Mouse (Mus musculus) MEL (cell line): Measurements from ENCODE around the gene Lamtor1.

Source experiments
- CHD2 ChIP-seq: IDR thresholded peaks from 2 replicates; pipeline ENCODE4 v1.6.1; 2011; ENCODE audit warnings: low read length, improper control_type of control experiment
- CTCF ChIP-seq, 3 experiments: IDR thresholded peaks in 2 of 3; conservative IDR thresholded peaks in 1 of 3; 2 replicates each; pipeline ENCODE4 v1.5.1; 2011 to 2012; ENCODE audit warnings: low read length in 3 of 3, low read depth in 2 of 3, mild to moderate bottlenecking in 2 of 3, improper control_type of control experiment in 1 of 3, inconsistent platforms in 1 of 3, mixed read lengths in 1 of 3, moderate library complexity in 1 of 3; ENCODE audit not compliant: control insufficient read depth in 1 of 3, insufficient read depth in 1 of 3, poor library complexity in 1 of 3, severe bottlenecking in 1 of 3
- POLR2A ChIP-seq, 2 experiments: IDR thresholded peaks; 2 replicates each; pipeline ENCODE4 v1.6.1; 2011 to 2012; ENCODE audit warnings: low read length in 2 of 2, mild to moderate bottlenecking in 2 of 2, control low read depth in 1 of 2, improper control_type of control experiment in 1 of 2, low read depth in 1 of 2, moderate library complexity in 1 of 2; ENCODE audit not compliant: control insufficient read depth in 1 of 2, insufficient read depth in 1 of 2, poor library complexity in 1 of 2
- POLR2AphosphoS2 ChIP-seq: IDR thresholded peaks from 2 replicates; pipeline ENCODE4 v1.6.1; 2011; ENCODE audit warnings: low read length, improper control_type of control experiment
- RAD21 ChIP-seq: IDR thresholded peaks from 2 replicates; pipeline ENCODE4 v1.6.1; 2011; ENCODE audit warnings: mild to moderate bottlenecking, low read depth, low read length, improper control_type of control experiment
- RCOR1 ChIP-seq: IDR thresholded peaks from 2 replicates; pipeline ENCODE4 v1.6.1; 2012; ENCODE audit warnings: low read depth, mild to moderate bottlenecking, inconsistent platforms, low read length, improper control_type of control experiment
- TAL1 ChIP-seq: IDR thresholded peaks from 2 replicates; pipeline ENCODE4 v1.6.1; 2012; ENCODE audit warnings: mild to moderate bottlenecking, inconsistent platforms, low read length, moderate library complexity, mixed read lengths
- TCF12 ChIP-seq: IDR thresholded peaks from 2 replicates; pipeline ENCODE4 v1.6.1; 2014; ENCODE audit warnings: low read depth, mild to moderate bottlenecking, inconsistent platforms, low read length, improper control_type of control experiment, moderate library complexity
- ZC3H11A ChIP-seq: IDR thresholded peaks from 2 replicates; pipeline ENCODE4 v1.6.1; 2012; ENCODE audit warnings: low read depth, mild to moderate bottlenecking, inconsistent platforms, low read length, improper control_type of control experiment
- ZNF384 ChIP-seq: IDR thresholded peaks from 2 replicates; pipeline ENCODE4 v1.6.1; 2012; ENCODE audit warnings: low read depth, mild to moderate bottlenecking, inconsistent platforms, low read length, improper control_type of control experiment

DNA sequence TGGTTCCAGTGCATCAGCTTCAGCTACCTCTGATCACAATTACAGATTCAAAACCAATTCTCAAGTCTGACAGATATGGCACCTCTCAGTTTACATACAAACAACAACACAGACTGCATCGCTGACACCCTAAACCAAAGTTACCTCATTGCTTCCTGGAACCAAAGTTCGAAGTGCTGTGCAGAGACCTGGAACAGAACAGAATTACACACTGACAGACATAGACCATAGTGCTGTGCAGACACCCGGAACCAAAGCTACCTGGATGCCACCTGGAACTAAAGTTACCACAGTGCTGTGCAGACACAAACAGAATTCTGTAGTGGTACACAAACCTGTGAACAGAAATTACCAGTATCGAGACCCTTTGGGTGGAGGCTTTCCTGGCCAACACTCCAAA, 34.1 kb downstream of the Lamtor1 start:
- TF ChIP-seq ZNF384: no peak
- TF ChIP-seq RAD21: no peak
- no peak for TF ChIP-seq TCF12
- no peak for TF ChIP-seq POLR2A (IDR thresholded peaks at IDR 0.05; ENCODE audit: control insufficient read depth in 1 of 2, insufficient read depth in 1 of 2, low read depth in 1 of 2, low read length in 2 of 2, poor library complexity in 1 of 2)
- TF ChIP-seq POLR2AphosphoS2: no peak
- TF ChIP-seq ZC3H11A: no peak
- no peak for TF ChIP-seq TAL1
- no peak for TF ChIP-seq CHD2
- no peak for TF ChIP-seq CTCF (IDR thresholded peaks at IDR 0.05 in 2 of 3, conservative IDR thresholded peaks at IDR 0.05 in 1 of 3; ENCODE audit: control insufficient read depth in 1 of 3, insufficient read depth in 1 of 3, low read depth in 2 of 3, low read length in 3 of 3, poor library complexity in 1 of 3, severe bottlenecking in 1 of 3)
- TF ChIP-seq RCOR1: no peak
